Mouse (Mus musculus): ENCODE results near the gene Ajap1.

DNA sequence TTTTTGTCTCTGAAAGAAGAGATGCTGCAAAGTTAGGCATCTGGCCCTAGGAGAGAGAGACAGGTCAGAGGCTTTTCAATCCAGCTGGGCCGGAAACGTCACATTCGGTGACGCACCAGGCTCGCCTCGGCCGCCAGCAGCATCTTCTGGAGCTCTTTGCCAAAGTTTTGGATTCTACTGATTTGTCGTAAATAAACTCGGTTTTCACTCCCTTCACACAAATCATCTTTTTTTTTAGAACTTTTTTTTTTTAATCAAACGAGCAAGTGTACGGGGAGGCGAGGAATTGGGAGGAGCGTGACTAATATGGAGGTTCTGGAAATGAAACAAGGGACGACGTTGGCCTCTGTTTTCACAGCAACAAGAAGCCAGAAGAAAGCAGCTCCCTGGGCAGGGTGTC lies 23.8 kb downstream of the Ajap1 start:
- TF ChIP-seq TAL1 (IDR thresholded peaks at IDR 0.05; ENCODE audit: low read length) (no peak), GATA1 (IDR thresholded peaks at IDR 0.05; ENCODE audit: low read length) (no peak)
